Mouse (Mus musculus): ENCODE data around the gene Selenov.
A peak's percentile ranks its signal among the peaks of the same experiment; 100 is the strongest.
"Not testable (repeated sequence)": the region's sequence is repeated elsewhere in the genome, so short reads cannot be mapped to it uniquely, and the experiment has no call there.

Gene Selenov

DNA sequence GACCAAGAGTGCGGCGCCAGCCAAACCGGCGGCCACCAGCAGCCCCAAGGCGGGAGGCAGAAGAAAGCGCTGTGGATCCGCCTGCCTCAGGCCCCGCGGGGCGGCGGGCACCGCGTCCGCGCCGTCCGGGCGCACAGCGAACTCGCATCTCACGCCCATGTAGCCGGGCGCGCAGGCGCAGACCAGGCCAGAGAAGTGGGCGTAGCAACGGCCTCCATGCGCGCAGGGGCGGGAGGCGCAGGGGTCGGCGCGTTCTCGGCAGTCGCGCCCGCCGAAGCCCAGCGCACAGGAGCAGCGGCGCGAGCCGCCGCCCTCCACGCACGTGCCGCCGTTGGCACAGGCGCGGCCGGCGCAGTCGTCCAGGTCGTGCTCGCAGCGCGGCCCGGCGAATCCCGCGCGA lies 3.5 kb upstream of the Selenov start:
- no peak for DNase-seq (ENCODE audit: low read depth)

DNA sequence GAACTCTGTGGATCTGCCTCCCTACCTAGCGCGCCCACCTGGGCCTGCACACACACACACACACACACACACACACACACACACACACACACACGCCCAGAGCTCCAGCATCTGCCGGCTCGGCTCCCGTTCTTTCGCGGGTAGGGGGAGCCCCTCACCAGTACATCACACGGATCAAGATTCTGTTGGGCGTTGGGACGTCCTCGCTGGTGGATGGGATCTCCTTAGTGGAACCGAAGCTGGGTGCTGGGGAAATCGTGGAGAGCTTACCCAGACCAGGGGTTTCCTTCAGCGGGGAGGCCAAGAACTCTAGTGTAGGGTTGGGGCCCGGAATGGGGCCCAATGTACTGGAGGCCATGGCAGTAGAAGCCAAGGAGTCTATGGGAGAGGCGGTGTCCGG lies 821 bp downstream of the Selenov start:
- DNase-seq (ENCODE audit: low read depth): no peak

DNA sequence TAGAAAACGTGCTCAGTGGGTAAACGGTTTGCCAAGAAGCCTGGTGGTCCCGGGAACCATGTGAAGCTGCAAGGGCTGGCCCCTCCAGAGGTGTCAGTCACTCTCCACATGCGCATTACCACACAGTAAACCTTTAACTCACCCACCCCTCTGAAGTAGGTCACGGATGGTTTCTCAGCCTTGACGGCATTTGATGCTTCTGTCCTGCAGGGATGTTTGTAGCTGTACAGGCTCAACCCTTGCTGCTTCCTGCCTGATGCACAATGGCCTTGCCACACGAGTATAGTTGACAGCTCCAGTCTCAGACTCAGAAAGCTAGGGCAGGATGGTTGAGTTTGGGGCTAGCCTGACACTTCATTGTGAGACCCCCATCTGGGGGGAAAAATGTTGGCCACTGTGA lies 10.4 kb downstream of the Selenov start:
- no peak for DNase-seq (ENCODE audit: low read depth)

DNA sequence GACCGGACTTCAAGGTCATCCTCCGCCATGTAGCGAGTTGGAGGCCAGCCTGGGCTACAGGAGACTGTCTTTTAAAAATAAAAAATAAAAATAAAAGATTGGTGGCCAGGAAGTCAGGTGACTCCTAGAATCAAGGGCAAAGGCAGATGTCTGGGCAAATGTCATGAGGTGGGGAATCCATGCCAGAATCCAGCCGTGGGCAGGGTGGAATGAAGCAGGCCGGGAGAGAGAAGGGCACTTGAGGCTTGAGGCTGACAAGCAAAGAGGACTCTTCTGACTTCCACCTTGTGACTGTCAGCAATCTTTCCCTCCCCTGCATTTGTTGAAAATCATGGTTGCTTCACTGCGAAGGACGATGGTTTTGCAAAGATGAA lies 12.7 kb downstream of the Selenov start:
- DNase-seq (ENCODE audit: low read depth): no peak

DNA sequence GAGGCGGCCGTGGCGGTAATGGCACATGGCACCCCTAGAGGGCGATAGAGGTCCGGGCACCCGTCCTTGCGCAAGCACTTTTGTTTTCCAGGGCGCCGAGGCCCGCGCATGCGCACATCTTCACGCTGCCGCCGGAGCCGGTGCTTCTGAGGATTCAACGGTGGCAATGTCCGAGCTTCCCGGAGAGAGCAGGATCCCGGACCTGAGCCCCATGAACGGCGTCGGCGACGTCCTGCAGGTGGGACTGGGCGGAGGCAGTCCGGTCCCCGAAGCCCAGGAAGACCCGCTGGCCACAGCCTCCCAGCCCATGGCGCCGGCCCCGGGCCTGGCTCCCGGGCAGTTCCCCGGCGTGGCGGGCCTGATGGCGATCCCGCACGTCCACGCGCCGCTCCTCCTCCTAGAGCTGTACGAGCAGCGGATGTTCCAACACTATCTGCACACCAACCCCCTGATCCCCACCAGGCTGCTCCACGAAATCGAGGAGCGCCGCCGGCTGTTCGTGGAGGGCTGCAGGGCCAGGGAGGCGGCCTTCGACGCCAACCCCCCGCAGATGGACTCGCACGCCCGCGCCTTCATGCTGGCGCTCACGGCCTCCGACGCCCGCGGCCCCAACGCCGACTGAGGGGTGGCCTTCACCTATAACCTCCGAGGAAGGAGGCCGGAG lies 13.2 kb downstream of the Selenov start, which contains the start of gene Eid2b:
Gene Eid2b, plus strand, starts transcription at position 125 of the 664 bp plus-strand sequence.
- DNase-seq (ENCODE audit: low read depth): peak; percentile 86

DNA sequence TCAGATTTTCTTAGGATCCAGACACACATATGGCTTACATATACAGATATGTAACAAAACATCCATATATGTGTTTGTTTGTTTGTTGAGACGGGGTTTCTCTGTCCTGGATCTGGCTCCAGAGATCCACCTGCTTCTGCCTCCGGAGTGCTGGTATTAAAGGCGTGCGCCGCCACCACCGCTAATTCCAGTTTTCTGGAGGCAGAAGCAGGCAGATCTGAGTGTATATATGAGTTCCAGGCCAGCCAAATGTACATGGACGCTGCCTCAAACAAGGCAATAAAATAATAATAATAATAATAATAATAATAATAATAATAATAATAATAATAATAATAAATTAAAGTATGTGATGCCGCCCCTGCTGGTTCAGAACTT lies 13.8 kb downstream of the Selenov start:
- DNase-seq (ENCODE audit: low read depth): no peak

DNA sequence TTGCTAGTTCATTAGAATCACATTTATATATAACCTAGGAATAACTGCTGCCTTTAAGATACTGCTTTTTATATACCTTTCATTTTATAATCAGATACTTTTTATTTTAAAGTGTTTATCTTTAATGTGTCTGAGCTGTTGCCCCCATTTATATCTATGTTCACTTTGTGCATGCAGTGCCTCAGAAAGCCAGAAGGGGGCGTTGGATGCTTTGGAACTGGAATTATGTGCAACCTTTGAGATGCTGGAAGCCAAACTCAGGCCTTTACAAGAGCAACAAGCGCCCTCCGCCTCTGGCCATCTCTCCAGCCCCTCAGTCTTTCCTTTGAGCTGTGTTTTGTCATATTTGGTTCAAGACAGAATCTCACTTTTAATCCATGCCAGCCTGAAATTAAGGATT lies 19.2 kb downstream of the Selenov start:
- DNase-seq (ENCODE audit: low read depth): no peak

DNA sequence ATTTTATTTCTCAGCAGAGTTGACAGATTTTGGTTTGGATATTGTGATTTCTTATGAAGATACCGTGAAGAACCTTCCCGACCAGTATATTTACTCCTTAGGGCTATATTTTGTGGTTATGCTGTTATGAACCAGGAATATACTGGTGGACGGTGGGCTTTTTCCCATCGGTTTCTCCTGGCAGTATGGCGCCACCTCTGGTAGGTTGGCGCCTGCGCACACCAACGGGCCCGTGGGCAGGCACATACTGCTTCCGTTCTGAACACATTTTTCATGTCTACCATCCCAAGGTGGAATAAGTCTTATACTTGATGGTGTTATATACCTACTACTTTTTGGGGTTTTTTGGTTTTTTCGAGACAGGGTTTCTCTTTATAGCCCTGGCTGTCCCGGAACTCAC lies 21.6 kb downstream of the Selenov start:
- DNase-seq (ENCODE audit: low read depth): no peak

DNA sequence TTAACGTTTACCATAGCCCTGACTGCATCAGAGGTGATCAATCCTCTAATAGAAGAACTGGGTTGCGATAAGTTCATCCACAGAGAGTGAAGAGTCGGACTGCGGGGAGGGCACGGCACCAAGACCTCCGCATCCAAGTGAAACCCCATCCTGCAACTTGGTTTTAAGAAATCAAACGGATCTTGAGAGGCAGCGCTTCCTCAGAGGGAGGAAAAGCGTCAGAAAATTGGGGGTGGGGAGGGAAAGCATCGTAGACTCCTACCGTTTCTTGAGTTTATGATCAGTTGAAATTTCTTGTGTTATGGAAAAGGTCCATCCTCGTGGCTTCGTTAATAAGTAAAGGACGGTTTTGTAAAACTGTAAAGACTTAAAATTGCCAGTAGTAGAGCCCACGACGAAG lies 22.4 kb downstream of the Selenov start:
- DNase-seq (ENCODE audit: low read depth): no peak

DNA sequence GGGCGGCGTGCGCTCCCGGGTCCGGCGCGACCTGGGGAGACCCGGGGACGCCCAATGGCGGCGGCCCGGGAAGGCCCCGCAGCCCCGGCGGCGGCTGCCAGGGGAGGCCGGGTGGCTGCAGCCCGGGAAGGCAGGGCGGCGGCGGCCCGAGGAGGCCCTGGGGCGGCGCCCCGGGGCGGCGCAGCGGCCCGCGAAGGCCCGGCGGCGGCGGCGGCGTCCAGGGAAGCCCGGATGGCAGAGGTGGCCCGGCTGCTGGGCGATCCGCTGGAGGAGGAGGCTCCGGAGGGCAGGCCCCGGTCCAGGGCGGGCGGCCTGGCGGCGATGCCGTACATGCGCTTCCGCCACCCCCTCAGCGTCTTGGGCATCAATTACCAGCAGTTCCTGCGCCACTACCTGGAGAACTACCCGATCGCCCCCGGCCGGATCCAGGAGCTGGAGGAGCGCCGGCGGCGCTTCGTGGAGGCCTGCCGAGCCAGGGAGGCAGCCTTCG lies 22.9 kb downstream of the Selenov start:
- DNase-seq (ENCODE audit: low read depth): no peak

DNA sequence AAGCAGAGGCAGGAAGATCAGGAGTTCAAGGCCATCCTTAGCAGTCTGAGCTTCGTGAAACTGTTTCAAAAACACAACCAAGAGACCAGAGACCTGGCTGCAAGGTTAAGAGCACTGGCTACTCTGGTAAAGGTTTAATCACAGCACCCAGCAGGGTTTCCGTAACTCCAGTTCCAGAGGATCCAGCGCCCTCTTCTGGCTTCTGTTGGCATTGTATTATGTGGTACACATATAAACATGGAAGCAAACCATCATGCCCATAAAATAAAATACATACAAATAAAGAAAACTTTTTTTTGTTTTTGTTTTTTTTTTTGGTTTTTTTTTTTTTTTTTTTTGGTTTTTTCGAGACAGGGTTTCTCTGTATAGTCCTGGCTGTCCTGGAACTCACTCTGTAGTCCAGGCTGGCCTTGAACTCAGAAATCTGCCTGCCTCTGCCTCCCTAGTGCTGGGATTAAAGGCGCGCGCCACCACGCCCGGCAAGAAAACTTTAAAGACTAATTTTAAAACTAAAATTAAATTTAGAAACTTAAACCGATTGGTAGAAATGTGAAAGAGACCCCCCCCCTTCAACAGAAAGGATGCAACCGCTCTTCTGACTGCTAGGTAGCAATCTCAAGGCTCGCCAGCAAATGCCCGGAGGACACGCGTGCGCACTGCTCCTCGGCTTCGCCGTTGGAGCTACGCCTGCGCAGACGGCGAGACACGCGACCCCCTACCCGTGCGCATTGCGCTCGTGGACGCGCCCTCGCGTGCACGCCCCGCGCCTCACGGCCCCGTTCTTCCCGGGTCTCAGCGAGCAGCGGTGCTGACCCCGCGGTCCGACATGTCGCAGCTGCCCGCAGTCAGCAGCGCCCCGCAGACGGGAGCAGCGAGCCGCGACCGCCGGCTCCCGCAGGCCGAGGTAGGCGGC lies 23.6 kb downstream of the Selenov start, which contains the start of gene Eid2:
Gene Eid2, plus strand, starts transcription at position 753 of the 913 bp plus-strand sequence.
- DNase-seq (ENCODE audit: low read depth): peak; percentile 49

DNA sequence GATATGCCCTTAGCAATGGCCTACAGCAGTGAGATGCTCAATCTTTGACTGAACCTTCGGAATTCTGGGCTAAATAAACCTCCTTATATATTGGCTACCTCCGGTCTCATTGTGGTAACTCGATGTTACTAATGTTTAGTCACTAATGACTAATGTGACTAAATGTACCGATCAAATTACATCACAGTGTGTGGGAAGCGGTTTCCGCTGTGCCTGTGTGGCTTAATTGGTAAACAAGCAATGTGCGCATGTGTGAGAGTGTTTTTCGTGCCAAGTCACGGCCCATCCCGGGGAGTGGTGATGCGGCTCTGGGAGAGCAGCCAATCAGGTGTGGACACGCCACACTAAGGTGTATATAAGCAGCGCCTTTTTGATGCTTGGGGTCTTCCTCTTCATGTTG lies 25.6 kb downstream of the Selenov start:
- DNase-seq (ENCODE audit: low read depth): no peak

DNA sequence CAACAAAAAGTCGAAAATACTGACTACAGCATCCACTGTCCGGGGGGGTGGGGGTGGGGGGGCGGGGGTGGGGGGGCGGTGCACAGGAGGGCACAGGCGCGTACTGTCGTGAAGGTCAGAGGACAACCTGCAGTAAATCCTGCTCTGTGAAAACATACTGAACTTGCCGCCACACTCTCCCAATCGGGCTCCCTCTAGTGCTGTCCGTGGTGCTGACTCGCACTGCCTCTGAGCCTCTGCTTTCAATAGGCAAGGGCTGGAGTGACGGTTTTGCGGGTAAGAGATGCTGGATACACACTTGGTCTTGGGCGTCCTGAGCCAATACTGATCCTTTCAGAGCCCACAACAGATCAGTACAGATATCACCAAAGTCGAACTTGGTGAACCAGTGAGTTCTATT lies 27.2 kb downstream of the Selenov start:
- DNase-seq (ENCODE audit: low read depth): peak; percentile 76

DNA sequence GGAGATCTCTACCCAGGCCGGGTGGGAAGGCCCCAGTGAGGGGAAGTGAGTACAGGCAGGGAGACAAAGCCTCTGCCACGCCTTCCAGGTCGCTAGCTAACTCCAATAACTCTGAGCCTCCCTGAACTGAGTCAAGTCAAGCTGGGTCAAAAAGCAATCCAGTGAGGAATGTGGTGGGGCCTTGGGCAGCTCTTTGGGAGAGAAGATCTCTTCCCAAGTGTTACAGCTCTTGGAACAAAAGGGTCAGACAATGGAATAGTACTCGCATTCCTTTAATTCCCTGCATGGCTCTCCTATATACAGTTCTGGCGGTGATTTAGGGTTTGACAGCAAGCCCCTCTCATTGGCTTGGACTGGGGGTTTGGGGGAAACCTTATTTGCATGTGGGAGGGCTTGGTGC lies 28.1 kb downstream of the Selenov start:
- no peak for DNase-seq (ENCODE audit: low read depth)

DNA sequence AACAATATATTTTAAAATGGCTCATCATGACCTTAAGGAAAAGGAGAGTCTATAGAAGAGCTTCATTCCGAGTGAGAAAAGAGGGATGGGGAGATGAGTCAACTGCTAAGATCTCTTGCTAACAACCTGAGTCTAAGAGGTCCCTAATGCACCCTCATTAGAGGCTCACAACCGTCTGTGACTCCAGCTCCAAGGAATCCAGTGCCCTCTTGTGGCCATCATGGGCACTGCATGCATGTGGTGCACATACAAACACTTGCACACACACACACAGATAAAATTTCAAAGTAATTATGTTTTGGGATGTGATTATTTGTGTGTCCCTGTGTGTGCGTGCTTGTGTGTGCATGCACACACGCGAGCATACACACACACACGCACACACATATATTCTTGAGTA lies 35.5 kb downstream of the Selenov start:
- no peak for DNase-seq (ENCODE audit: low read depth)

DNA sequence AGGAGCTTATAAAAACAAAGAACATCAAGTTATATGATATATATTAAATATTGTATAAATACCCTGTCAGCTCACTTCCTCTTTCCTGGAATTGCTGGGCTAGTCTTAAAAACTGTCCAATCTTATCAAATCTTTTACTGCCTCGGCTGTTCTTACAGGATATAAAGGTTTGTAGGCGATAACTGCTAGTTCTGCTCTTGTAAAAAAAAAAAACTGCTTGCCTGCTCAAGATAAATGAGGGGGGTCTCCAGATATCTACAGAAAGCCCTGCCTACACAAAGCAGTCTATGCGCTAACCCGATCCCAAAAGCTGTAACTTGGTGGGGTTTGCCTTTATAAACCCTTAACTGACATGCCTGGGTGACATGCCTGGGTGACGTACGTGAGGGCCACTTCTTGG lies 36.4 kb downstream of the Selenov start:
- no peak for DNase-seq (ENCODE audit: low read depth)

DNA sequence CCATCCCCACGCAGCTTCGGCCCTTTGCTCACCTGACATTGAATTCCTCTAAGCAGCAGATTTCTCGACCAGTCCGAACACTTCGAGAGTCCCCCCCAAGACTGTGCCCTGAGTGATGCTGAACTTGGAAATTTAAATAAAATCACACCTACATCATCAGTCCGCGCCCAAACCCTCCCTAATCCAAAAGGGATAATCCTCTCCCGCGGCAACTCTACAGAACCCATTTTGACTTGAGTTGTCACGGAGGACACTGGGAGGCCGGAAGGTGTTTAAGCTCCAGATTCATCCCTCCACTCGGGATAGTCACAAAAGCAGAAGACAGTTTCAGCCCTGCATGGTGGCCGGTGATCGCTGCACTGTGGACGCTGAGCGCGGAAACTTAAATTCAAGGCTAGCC lies 39.0 kb downstream of the Selenov start:
- no peak for DNase-seq (ENCODE audit: low read depth)

DNA sequence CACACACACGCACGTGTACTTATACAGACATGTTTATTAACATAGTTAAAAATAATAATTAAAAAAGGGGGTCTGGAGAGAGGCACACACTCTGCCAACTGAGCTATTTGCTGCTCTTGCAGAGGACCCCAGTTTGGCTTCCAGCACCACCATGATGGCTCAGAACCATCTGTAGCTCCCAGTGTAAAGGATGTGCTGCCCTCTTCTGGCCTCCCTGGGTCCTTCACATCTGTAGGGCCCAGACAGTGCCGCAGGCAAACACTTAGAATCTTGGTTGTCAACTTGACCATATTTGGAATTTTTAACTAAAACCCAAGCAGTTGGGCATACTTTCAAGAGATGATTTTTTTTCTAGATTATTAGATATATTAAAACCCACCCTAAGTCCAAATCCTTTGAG lies 42.0 kb downstream of the Selenov start:
- DNase-seq (ENCODE audit: low read depth): no peak

DNA sequence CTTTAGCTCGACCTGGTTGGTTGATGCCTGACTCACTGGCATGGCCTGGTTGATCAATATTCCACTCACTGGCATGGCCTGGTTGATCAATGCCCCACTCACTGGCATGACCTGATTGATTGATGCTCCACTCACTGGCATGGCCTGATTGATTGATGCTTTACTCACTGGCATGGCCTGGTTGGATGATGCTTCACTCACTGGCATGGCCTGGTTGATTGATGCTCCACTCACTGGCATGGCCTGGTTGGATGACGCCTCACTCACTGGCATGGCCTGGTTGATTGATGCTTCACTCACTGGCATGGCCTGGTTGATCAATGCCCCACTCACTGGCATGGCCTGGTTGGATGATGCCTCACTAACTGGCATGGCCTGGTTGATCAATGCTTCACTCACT lies 47.0 kb downstream of the Selenov start:
- not testable (repeated sequence) for DNase-seq (ENCODE audit: low read depth)

Measured in c-Kit-positive CD71-negative TER-119-negative erythroid progenitor cells, embryonic 14.5 days (primary cell).